Mouse (Mus musculus) midbrain, embryonic 12.5 days (tissue): Measurements from ENCODE around the gene Milr1. TPM values are rescaled to one million over a fixed set of nuclear protein-coding genes. Genes with fewer than 3 reads are reported as not detected.

ENCODE experiments used
- ATAC-seq: fragments of 200-750 bp; cut with Nextera tagmentation; 2 replicates; pipeline ENCODE4 v1.8.0; 2017; ENCODE audit warnings: low read depth, moderate TSS enrichment, moderate library complexity; ENCODE audit not compliant: low FRiP score
- H3K27ac ChIP-seq: fragments of 300-500 bp; sonication (generic); replicated peaks from 2 replicates; pipeline ENCODE4 v1.5.1; 2016; ENCODE audit warnings: mild to moderate bottlenecking
- H3K27me3 ChIP-seq: fragments of 300-500 bp; sonication (generic); 2 replicates; pipeline ENCODE4 v1.6.1; 2016; ENCODE audit warnings: mild to moderate bottlenecking
- H3K36me3 ChIP-seq: fragments of 300-500 bp; sonication (generic); 2 replicates; pipeline ENCODE4 v1.6.1; 2016
- H3K4me1 ChIP-seq: fragments of 300-500 bp; sonication (generic); 2 replicates; pipeline ENCODE4 v1.6.1; 2016
- H3K4me2 ChIP-seq: fragments of 300-500 bp; sonication (generic); replicated peaks from 2 replicates; pipeline ENCODE4 v1.6.1; 2016; ENCODE audit warnings: mild to moderate bottlenecking, moderate library complexity
- H3K4me3 ChIP-seq: fragments of 300-500 bp; sonication (generic); 2 replicates; pipeline ENCODE4 v1.5.1; 2016; ENCODE audit warnings: mild to moderate bottlenecking
- H3K9ac ChIP-seq: fragments of 300-500 bp; sonication (generic); replicated peaks from 2 replicates; pipeline ENCODE4 v1.6.1; 2016; ENCODE audit warnings: mild to moderate bottlenecking, moderate library complexity
- H3K9me3 ChIP-seq: fragments of 300-500 bp; sonication (generic); 2 replicates; pipeline ENCODE4 v1.6.1; 2016; ENCODE audit warnings: mild to moderate bottlenecking
- WGBS: fragments of 180-500 bp; shearing (Covaris S2); methylation state at CpG from one replicate; pipeline ENCODE4 v1.1.7; 2016; 5-methylcytosine and 5-hydroxymethylcytosine counted together
- microRNA-seq: library from miRNA; unstranded; fragments of <30 nt; microRNA quantifications from one replicate; pipeline ENCODE4, GENCODE M21; 2017
- polyA plus RNA-seq: library from polyadenylated mRNA; unstranded; fragments of >200 nt; fragmentation: Nextera tagmentation; extraction: Ambion mirVana; gene quantifications from 2 replicates; pipeline ENCODE4 v1.2.1, GENCODE M21; 2016

Milr1 gene
- polyA plus RNA-seq, 1 experiment from 2014 or later: 1.7 TPM

GRCm38 (mm10) chr11:106817156-106817555 lies 66.1 kb downstream of the Milr1 start:
- H3K36me3 ChIP-seq: peaks cover 90% of the 10 kb centered on the region
- no peak overlapping the region for H3K4me2 ChIP-seq
- H3K4me3 ChIP-seq: no peak overlapping the region
- WGBS: 88% methylated on average over 3 of the region's 3 CpGs
- no peaks in the 10 kb centered on the region for H3K27me3 ChIP-seq
- H3K4me1 ChIP-seq: no peaks in the 10 kb centered on the region
- H3K27ac ChIP-seq: no peak overlapping the region
- H3K9ac ChIP-seq: no peak overlapping the region
- H3K9me3 ChIP-seq: no peaks in the 10 kb centered on the region
- ATAC-seq: no peak

DNA sequence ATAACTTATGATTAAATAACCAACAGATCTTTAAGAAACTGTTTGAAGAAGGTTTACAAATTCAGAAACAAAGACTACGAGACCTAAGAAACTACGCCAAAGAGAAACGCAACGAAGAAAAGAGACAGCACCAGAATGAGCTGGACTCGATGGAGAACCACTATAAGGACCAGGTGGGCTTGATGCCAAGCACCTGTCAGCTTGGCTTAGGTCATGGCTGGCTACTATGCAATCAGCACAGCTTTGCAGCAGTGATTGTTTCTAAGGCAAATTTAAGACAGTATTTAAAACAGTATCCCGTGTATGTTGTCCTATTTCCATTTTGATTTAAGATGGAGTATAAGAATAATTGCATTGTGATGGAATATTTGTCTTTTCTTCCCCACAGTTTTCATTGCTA lies 66.8 kb downstream of the Milr1 start:
- no peaks in the 10 kb centered on the region for H3K9me3 ChIP-seq
- no peak overlapping the region for H3K27ac ChIP-seq
- 88% methylated on average over 6 of the region's 6 CpGs for WGBS
- no peak for ATAC-seq
- no peak overlapping the region for H3K9ac ChIP-seq
- no peaks in the 10 kb centered on the region for H3K4me1 ChIP-seq
- H3K36me3 ChIP-seq: peaks cover 90% of the 10 kb centered on the region
- H3K4me2 ChIP-seq: no peak overlapping the region
- H3K4me3 ChIP-seq: no peak overlapping the region
- no peaks in the 10 kb centered on the region for H3K27me3 ChIP-seq

DNA sequence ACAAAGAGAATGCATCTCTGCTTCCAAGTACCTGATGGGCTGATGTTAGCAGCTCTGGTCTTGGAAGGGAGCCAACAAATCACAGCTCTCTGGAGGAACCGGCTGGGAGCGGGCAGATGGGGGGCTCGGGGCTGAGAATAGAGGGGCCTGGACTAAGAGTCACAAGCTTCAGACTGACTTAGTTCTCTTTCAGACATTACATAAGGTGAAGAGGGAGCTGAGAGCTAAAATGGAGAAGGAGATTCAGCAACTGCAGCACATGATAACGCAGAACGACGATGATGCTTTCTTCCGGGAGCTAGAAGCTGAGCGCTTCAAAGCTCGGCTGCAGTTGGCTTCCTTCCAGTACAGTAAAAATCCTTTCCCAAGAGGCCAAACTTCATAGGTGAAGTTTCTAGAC lies 67.3 kb downstream of the Milr1 start:
- Histone ChIP-seq H3K36me3 (peaks cover 89% of the 10 kb centered on the region), H3K4me3 (no peak overlapping the region), H3K9ac (no peak overlapping the region), H3K27ac (no peak overlapping the region), H3K4me1 (no peaks in the 10 kb centered on the region), H3K9me3 (no peaks in the 10 kb centered on the region), H3K4me2 (no peak overlapping the region), H3K27me3 (no peaks in the 10 kb centered on the region)
- no peak for ATAC-seq
- 87% methylated on average over 9 of the region's 9 CpGs for WGBS

Small RNA genes within 50 kb of the gene (microRNA-seq; reads per million reads assigned to microRNA genes)
- gene Gm25994: not detected
- 12.1 reads per million, percentile 29 among the genes with 10 or more reads in this experiment for gene Mir3064

Other genes starting within 250 kb of the Milr1 start
- 12.1 and 13.8 TPM in 2 replicates for gene Tex2, start 137.8 kb upstream of the Milr1 start, polyA plus RNA-seq
- gene Pecam1, start 598 bp upstream of the Milr1 start, polyA plus RNA-seq: 15.9 and 19.4 TPM in 2 replicates
- gene Polg2, start 28.3 kb downstream of the Milr1 start, polyA plus RNA-seq: 10.4 and 11.3 TPM in 2 replicates
- gene Ddx5, start 38.0 kb downstream of the Milr1 start, polyA plus RNA-seq: 486 TPM in 2 replicates
- gene Cep95, start 38.0 kb downstream of the Milr1 start, polyA plus RNA-seq: 22.8 and 25.6 TPM in 2 replicates
- gene Smurf2, start 169.5 kb downstream of the Milr1 start, polyA plus RNA-seq: 17.8 and 17.9 TPM in 2 replicates
- 491 and 516 TPM in 2 replicates for gene Kpna2, start 248.3 kb downstream of the Milr1 start, polyA plus RNA-seq